Mouse (Mus musculus) erythroblast, embryonic 14.5 days (primary cell): ENCODE measurements around the gene Fgf22.

Source experiments
- GATA1 ChIP-seq: IDR thresholded peaks from 2 replicates; pipeline ENCODE4 v1.6.1; 2012; ENCODE audit warnings: low read length, inconsistent platforms, mixed read lengths
- TAL1 ChIP-seq: IDR thresholded peaks from 3 replicates; pipeline ENCODE4 v1.6.1; 2012; ENCODE audit warnings: low read length, inconsistent platforms, mixed read lengths

GRCm38 (mm10) chr10:79798289-79798928, 43.5 kb downstream of the Fgf22 start:
- TF ChIP-seq GATA1 (no peak), TAL1 (no peak)
